Mouse (Mus musculus): ENCODE measurements at regions not wholly inside any gene's neighbourhood (a gene's known extent, or its start where the extent isn't known, plus 50 kb on each side); places are given as distances from the start of the nearest gene placed in this dataset.

GRCm38 (mm10) chr2:17822621-17823006 lies 91.3 kb upstream of the Nebl start:
- WGBS, result 18% methylated on average over 4 of the region's 4 CpGs
- H3K27ac ChIP-seq (ENCODE audit: insufficient read depth, low read length), result no peak overlapping the region
- H3K27me3 ChIP-seq (ENCODE audit: control insufficient read depth, insufficient read depth, low read length), result no peaks in the 10 kb centered on the region
- H3K4me1 ChIP-seq (ENCODE audit: control insufficient read depth, insufficient read depth, insufficient read length), result no peaks in the 10 kb centered on the region; the same call in 1 of the 2 replicates
- no peak for DNase-seq (ENCODE audit: low read depth in 1 of 2, low spot score in 2 of 2)
- no peak for TF ChIP-seq POLR2A (IDR thresholded peaks at IDR 0.05; ENCODE audit: low read depth, low read length)
- no peak for TF ChIP-seq CTCF (IDR thresholded peaks at IDR 0.05; ENCODE audit: extremely low read depth, insufficient read depth, insufficient read length, insufficient replicate concordance)
- no peak overlapping the region for H3K4me3 ChIP-seq (ENCODE audit: extremely low read depth, insufficient read depth, insufficient read length)
- H3K36me3 ChIP-seq (ENCODE audit: control insufficient read depth, insufficient read depth, low read length), result no peaks in the 10 kb centered on the region

- Histone ChIP-seq H3K36me3 (ENCODE audit: control insufficient read depth, insufficient read depth, low read length) (no peaks in the 10 kb centered on the region), H3K27ac (ENCODE audit: insufficient read depth, low read length) (no peak overlapping the region), H3K27me3 (ENCODE audit: control insufficient read depth, insufficient read depth, low read length) (no peaks in the 10 kb centered on the region), H3K4me3 (ENCODE audit: extremely low read depth, insufficient read depth, insufficient read length) (no peak overlapping the region), H3K4me1 (ENCODE audit: control insufficient read depth, insufficient read depth, insufficient read length) (no peaks in the 10 kb centered on the region; the same call in 1 of the 2 replicates)
- TF ChIP-seq CTCF (IDR thresholded peaks at IDR 0.05; ENCODE audit: extremely low read depth, insufficient read depth, insufficient read length, insufficient replicate concordance) (no peak), POLR2A (IDR thresholded peaks at IDR 0.05; ENCODE audit: low read depth, low read length) (no peak)
- 87% methylated on average over 13 of the region's 13 CpGs for WGBS
- no peak for DNase-seq (ENCODE audit: low read depth in 1 of 2, low spot score in 2 of 2)
These were observed 90.8 kb upstream of the Nebl start for GRCm38 (mm10) chr2:17821878-17822620.

GRCm38 (mm10) chr2:17811943-17812670 lies 80.8 kb upstream of the Nebl start:
- H3K27me3 ChIP-seq (ENCODE audit: control insufficient read depth, insufficient read depth, low read length), result no peaks in the 10 kb centered on the region
- no peak for TF ChIP-seq POLR2A (IDR thresholded peaks at IDR 0.05; ENCODE audit: low read depth, low read length)
- no peak for TF ChIP-seq CTCF (IDR thresholded peaks at IDR 0.05; ENCODE audit: extremely low read depth, insufficient read depth, insufficient read length, insufficient replicate concordance)
- no peak overlapping the region for H3K27ac ChIP-seq (ENCODE audit: insufficient read depth, low read length)
- H3K36me3 ChIP-seq (ENCODE audit: control insufficient read depth, insufficient read depth, low read length), result no peaks in the 10 kb centered on the region
- 80% methylated on average over 7 of the region's 7 CpGs for WGBS
- no peak overlapping the region for H3K4me3 ChIP-seq (ENCODE audit: extremely low read depth, insufficient read depth, insufficient read length)
- H3K4me1 ChIP-seq (ENCODE audit: control insufficient read depth, insufficient read depth, insufficient read length), result no peaks in the 10 kb centered on the region
- DNase-seq (ENCODE audit: low read depth in 1 of 2, low spot score in 2 of 2), result no peak
